Mouse (Mus musculus): ENCODE results near the gene Faap20. TPM values are rescaled to one million over a fixed set of nuclear protein-coding genes. Genes with fewer than 3 reads are reported as not detected.

The Faap20 gene
- polyA plus RNA-seq (2012; rRNA removed; ENCODE audit: low replicate concordance): 55.3 and 69.9 TPM in 2 replicates

DNA sequence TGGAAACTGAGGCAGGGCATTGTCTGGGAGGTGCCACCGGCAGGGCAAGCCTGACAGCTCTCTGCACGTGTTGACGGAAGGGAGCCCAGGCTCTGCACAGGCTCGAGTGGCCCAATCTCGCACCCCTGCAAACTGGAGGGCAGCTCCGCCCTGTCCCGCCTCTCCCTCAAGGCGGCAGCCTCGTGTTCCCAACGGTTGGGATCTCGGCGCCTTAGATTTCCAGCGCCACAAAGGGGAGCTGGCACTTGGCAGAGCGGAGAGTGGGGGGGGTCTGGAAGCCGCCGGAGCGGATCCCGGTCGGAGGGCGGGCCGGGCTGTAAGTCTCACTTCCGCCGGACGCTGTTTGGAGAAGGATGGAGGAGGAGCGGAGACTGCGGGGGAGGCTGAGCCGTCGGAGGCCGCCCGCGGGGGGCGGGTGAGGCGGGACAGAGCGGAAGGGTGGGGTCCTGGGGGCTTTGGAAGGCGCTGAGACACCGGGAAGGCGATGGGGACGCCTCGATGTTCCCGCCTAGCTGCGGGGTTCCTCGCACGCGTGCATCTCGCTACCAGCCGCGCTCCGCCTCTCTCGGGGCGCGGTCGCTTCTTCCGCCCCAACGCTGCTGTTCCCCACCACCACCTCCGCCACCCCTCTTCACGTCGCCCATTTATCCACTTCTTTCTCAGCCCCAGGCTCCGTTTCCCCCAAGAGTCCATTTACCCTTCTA is at the start of gene Faap20:
TSS of gene Faap20 (plus strand) at position 155 of the 704 bp plus-strand sequence.

DNA sequence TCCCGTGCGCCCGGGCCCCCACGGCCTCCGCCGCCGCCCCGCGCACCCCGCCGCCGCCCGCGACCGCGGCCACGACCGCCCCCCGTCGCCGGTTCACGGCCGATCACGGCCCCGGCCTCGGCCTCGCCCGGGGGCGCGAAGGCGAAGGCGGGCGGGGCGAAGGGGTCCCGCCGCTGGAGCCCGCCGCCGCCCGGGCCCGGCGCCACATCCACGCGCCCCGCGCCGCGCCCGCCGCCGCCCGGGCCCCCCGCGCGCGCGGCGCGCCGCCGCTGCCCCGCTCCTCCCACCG is 27.1 kb upstream of the Faap20 start, which contains the start of gene Ski:
TSS of gene Ski (minus strand) at position 41 of the 289 bp plus-strand sequence.

Other genes starting within 250 kb of the Faap20 start
- 31.1 and 35.9 TPM in 2 replicates for gene Plch2, start 193.0 kb upstream of the Faap20 start, polyA plus RNA-seq (2012; rRNA removed; ENCODE audit: low replicate concordance)
- 15.9 and 18.7 TPM in 2 replicates for gene Pex10, start 182.8 kb upstream of the Faap20 start, polyA plus RNA-seq (2012; rRNA removed; ENCODE audit: low replicate concordance)
- gene Rer1, start 163.4 kb upstream of the Faap20 start, polyA plus RNA-seq (2012; rRNA removed; ENCODE audit: low replicate concordance): 66.6 and 93.1 TPM in 2 replicates
- 4.0 and 4.9 TPM in 2 replicates for gene Morn1, start 163.2 kb upstream of the Faap20 start, polyA plus RNA-seq (2012; rRNA removed; ENCODE audit: low replicate concordance)
- gene Ski, start 27.2 kb upstream of the Faap20 start, polyA plus RNA-seq (2012; rRNA removed; ENCODE audit: low replicate concordance): 24.5 and 32.8 TPM in 2 replicates
- gene Prkcz, start 111.6 kb downstream of the Faap20 start, polyA plus RNA-seq (2012; rRNA removed; ENCODE audit: low replicate concordance): 20.9 and 61.8 TPM in 2 replicates
- 0.34 and 1.2 TPM in 2 replicates for gene Gabrd, start 148.3 kb downstream of the Faap20 start, polyA plus RNA-seq (2012; rRNA removed; ENCODE audit: low replicate concordance)
- gene Cfap74, start 159.4 kb downstream of the Faap20 start, polyA plus RNA-seq (2012; rRNA removed; ENCODE audit: low replicate concordance): 0.82 and 0.87 TPM in 2 replicates
- 1.1 and 2.4 TPM in 2 replicates for gene Tmem52, start 219.3 kb downstream of the Faap20 start, polyA plus RNA-seq (2012; rRNA removed; ENCODE audit: low replicate concordance)
- 463 and 1,045 TPM in 2 replicates for gene Gnb1, start 241.6 kb downstream of the Faap20 start, polyA plus RNA-seq (2012; rRNA removed; ENCODE audit: low replicate concordance)

Measured in duodenum, adult 2 months (tissue).